Mouse (Mus musculus) ES-E14 (cell line): ENCODE data around the gene Ppara. TPM values are rescaled to one million over a fixed set of nuclear protein-coding genes. Genes with fewer than 3 reads are reported as not detected.

Experiments
- DNase-seq: peaks from one replicate; pipeline ENCODE4 v3.0.0-alpha.2; 2013; ENCODE audit warnings: low read depth, low spot score
- H3K27ac ChIP-seq: 2 replicates; pipeline ENCODE4 v1.5.1; 2012; ENCODE audit warnings: low read depth, mild to moderate bottlenecking, low read length, moderate library complexity, mixed read lengths; ENCODE audit not compliant: poor library complexity, insufficient read depth, severe bottlenecking
- H3K36me3 ChIP-seq: 2 replicates; pipeline ENCODE4 v1.6.1; 2012; ENCODE audit warnings: mild to moderate bottlenecking, low read length, moderate library complexity, mixed read lengths; ENCODE audit not compliant: control insufficient read depth, poor library complexity, insufficient read depth, severe bottlenecking
- H3K4me1 ChIP-seq, 2 experiments: fragments of 150-350 bp in 1 of 2; sonication (generic) in 1 of 2; 2 replicates each; pipeline ENCODE4 v1.6.1; 2012; ENCODE audit warnings: low read length in 2 of 2, mild to moderate bottlenecking in 1 of 2, mixed read lengths in 1 of 2; ENCODE audit not compliant: control insufficient read depth in 2 of 2, insufficient read depth in 2 of 2, poor library complexity in 1 of 2
- H3K4me3 ChIP-seq, 2 experiments: fragments of 150-350 bp in 1 of 2; sonication (generic) in 1 of 2; 2 replicates each; pipeline ENCODE4 v1.5.1; 2012; ENCODE audit warnings: low read length in 2 of 2, low read depth in 1 of 2, mild to moderate bottlenecking in 1 of 2, mixed read lengths in 1 of 2; ENCODE audit not compliant: insufficient read depth in 1 of 2, poor library complexity in 1 of 2, severe bottlenecking in 1 of 2
- H3K9ac ChIP-seq: 2 replicates; pipeline ENCODE4 v1.6.1; 2012; ENCODE audit warnings: low read depth, mild to moderate bottlenecking, low read length, mixed read lengths; ENCODE audit not compliant: poor library complexity, insufficient read depth, severe bottlenecking
- H3K9me3 ChIP-seq: fragments of 150-350 bp; sonication (generic); 2 replicates; pipeline ENCODE4 v1.6.1; 2012; ENCODE audit warnings: low read depth, mild to moderate bottlenecking, low read length; ENCODE audit not compliant: control insufficient read depth, insufficient read depth
- CHD2 ChIP-seq: IDR thresholded peaks from 2 replicates; pipeline ENCODE4 v1.6.1; 2014; ENCODE audit warnings: mild to moderate bottlenecking, low read depth, low read length, inconsistent platforms
- HCFC1 ChIP-seq: IDR thresholded peaks from 2 replicates; pipeline ENCODE4 v1.6.1; 2012; ENCODE audit warnings: low read length, inconsistent platforms, borderline replicate concordance; ENCODE audit not compliant: insufficient read depth
- MAFK ChIP-seq: IDR thresholded peaks from 2 replicates; pipeline ENCODE4 v1.6.1; 2014; ENCODE audit warnings: mild to moderate bottlenecking, low read depth, low read length, inconsistent platforms; ENCODE audit not compliant: insufficient read depth
- ZC3H11A ChIP-seq: IDR thresholded peaks from 2 replicates; pipeline ENCODE4 v1.6.1; 2012; ENCODE audit warnings: low read depth, mild to moderate bottlenecking, inconsistent platforms, low read length, borderline replicate concordance
- ZNF384 ChIP-seq: IDR thresholded peaks from 2 replicates; pipeline ENCODE4 v1.6.1; 2012; ENCODE audit warnings: low read depth, low read length, inconsistent platforms
- in situ Hi-C, 2 experiments: fragments of 600-800 bp; cut with MboI; formaldehyde crosslinking; loops; one replicate each; pipeline ENCODE4 v1.15.1; 2025; ENCODE audit warnings: low sequenced_read_pairs in 2 of 2, inconsistent platforms in 1 of 2; ENCODE audit not compliant: unreplicated experiment in 2 of 2
- total RNA-seq: library from RNA; depleted of rRNA; stranded (reverse); fragments of 300-350 nt; gene quantifications from 2 replicates; pipeline ENCODE4 v1.2.3, GENCODE M21; 2012

The Ppara gene
- total RNA-seq, 1 experiment: 0.09 TPM

DNA sequence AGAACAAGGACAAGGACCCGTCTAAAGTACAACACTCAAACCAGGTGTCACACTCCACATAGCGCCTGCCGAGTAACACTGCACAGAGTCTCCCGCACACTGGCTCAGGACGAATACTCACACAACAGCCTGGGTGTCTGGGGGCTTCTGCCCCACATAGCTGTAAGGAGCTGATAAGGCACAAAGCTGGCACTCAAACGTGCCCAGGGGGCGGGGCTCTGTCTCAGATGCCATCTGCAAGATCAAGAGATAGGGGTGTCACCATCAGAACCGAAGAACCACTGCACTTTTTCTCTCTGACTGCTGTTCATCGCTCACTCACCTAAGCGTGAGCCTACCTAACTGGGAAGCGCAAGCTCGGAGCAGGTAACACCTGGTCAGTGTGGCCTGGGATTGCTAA is 74.3 kb downstream of the Ppara start:
- in situ Hi-C loops: no loop called here
- Histone ChIP-seq H3K4me1 (peaks cover 3 to 6% of the 10 kb centered on the region in 2 experiments; a peak in 1 of 4 replicates), H3K9ac (no peak overlapping the region), H3K27ac (no peak overlapping the region), H3K9me3 (no peaks in the 10 kb centered on the region), H3K36me3 (no peaks in the 10 kb centered on the region; the same call in 1 of the 2 replicates), H3K4me3 (no peak overlapping the region)
- DNase-seq: no peak
- TF ChIP-seq ZC3H11A (no peak), CHD2 (no peak)

GRCm38 (mm10) chr15:85810462-85810805 is 75.7 kb downstream of the Ppara start:
- peaks cover 3 to 6% of the 10 kb centered on the region in 2 experiments; a peak in 1 of 4 replicates for H3K4me1 ChIP-seq

GRCm38 (mm10) chr15:85810806-85811521 is 76.2 kb downstream of the Ppara start:
- H3K27ac ChIP-seq: no peak overlapping the region
- TF ChIP-seq MAFK (no peak), HCFC1 (no peak), ZC3H11A (no peak), ZNF384 (no peak), CHD2 (no peak)
- H3K9ac ChIP-seq: peak overlapping the region; percentile 85
- peaks cover 3 to 6% of the 10 kb centered on the region in 2 experiments; a peak in 1 of 4 replicates for H3K4me1 ChIP-seq
- no peaks in the 10 kb centered on the region for H3K9me3 ChIP-seq
- H3K36me3 ChIP-seq: no peaks in the 10 kb centered on the region; the same call in 1 of the 2 replicates
- in situ Hi-C loops: no loop called here
- no peak for DNase-seq
- H3K4me3 ChIP-seq: peak overlapping the region; percentile 68 to 94

More at GRCm38 (mm10) chr15:85810462-85810805, 75.7 kb downstream of the Ppara start:
- no peak for TF ChIP-seq ZC3H11A
- no peak for TF ChIP-seq CHD2
- no peak for TF ChIP-seq ZNF384
- no peak for TF ChIP-seq MAFK
- TF ChIP-seq HCFC1: no peak
- Histone ChIP-seq H3K4me3 (peak overlapping the region in 1 of 2 experiments; percentile 94; a peak in 1 of 4 replicates), H3K9me3 (no peaks in the 10 kb centered on the region), H3K36me3 (no peaks in the 10 kb centered on the region; the same call in 1 of the 2 replicates), H3K27ac (no peak overlapping the region), H3K9ac (no peak overlapping the region; the same call in 1 of the 2 replicates)
- DNase-seq: no peak
- in situ Hi-C loops: no loop called here

GRCm38 (mm10) chr15:85811535-85812277 is 76.9 kb downstream of the Ppara start, which contains the start of gene Cdpf1:
Gene Cdpf1, minus strand, starts transcription at chr15:85811697.
- Histone ChIP-seq H3K9me3 (no peaks in the 10 kb centered on the region), H3K36me3 (no peaks in the 10 kb centered on the region; the same call in 1 of the 2 replicates), H3K4me1 (peaks cover 3 to 6% of the 10 kb centered on the region in 2 experiments; a peak in 1 of 4 replicates), H3K4me3 (peak within 1 kb of the TSS; percentile 68 to 94), H3K27ac (peak within 1 kb of the TSS; percentile 56; the same call in 1 of the 2 replicates), H3K9ac (peak within 1 kb of the TSS; percentile 85)
- in situ Hi-C loops: no loop called here
- DNase-seq: peak; percentile 93
- no peak for TF ChIP-seq ZNF384
- TF ChIP-seq HCFC1: 0 out of 2 replicates have a peak, but pooled peaks have one; percentile 22
- no peak for TF ChIP-seq CHD2
- no peak for TF ChIP-seq MAFK
- TF ChIP-seq ZC3H11A: no peak
